Mouse (Mus musculus) liver, postnatal 0 days (tissue): ENCODE results near the gene Gm3435.
"Not testable (repeated sequence)": the region's sequence is repeated elsewhere in the genome, so short reads cannot be mapped to it uniquely, and the experiment has no call there.

ENCODE experiments used
- CTCF ChIP-seq: sonication (generic); IDR thresholded peaks from 2 replicates; pipeline ENCODE4 v1.5.1; 2016; ENCODE audit warnings: antibody characterized with exemption, low read depth
- EP300 ChIP-seq: IDR thresholded peaks from 2 replicates; pipeline ENCODE4 v1.6.1; 2016; ENCODE audit warnings: antibody characterized with exemption, low read depth, mild to moderate bottlenecking

DNA sequence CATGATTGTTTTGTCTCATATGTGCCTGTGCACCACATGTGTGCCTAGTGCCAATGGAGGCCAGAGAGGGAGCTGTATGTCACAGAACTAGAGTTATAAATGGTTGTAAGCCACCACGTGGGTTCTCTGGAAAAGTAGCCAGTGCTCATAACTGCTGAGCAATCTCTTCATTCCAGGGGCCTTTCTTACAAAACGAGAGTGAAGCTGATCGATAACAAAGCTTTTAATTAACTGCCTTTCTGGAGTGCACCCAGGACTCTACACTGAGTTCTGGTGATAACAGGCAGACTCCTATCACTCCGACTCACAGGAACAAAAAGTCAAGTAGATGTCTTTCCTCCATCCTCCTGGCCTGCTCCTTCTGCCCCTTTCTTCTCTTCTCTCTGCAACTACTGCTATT, 21.4 kb downstream of the Gm3435 start:
- not testable (repeated sequence) for TF ChIP-seq CTCF, EP300
